Mouse (Mus musculus) c-Kit-positive CD71-positive TER-119-positive erythroid progenitor cells, embryonic 14.5 days (primary cell): ENCODE data around the gene Mrfap1.

Experiments used
- DNase-seq: peaks from one replicate; pipeline ENCODE4 v3.0.0-alpha.2; 2013; ENCODE audit warnings: low spot score

Gene Mrfap1

DNA sequence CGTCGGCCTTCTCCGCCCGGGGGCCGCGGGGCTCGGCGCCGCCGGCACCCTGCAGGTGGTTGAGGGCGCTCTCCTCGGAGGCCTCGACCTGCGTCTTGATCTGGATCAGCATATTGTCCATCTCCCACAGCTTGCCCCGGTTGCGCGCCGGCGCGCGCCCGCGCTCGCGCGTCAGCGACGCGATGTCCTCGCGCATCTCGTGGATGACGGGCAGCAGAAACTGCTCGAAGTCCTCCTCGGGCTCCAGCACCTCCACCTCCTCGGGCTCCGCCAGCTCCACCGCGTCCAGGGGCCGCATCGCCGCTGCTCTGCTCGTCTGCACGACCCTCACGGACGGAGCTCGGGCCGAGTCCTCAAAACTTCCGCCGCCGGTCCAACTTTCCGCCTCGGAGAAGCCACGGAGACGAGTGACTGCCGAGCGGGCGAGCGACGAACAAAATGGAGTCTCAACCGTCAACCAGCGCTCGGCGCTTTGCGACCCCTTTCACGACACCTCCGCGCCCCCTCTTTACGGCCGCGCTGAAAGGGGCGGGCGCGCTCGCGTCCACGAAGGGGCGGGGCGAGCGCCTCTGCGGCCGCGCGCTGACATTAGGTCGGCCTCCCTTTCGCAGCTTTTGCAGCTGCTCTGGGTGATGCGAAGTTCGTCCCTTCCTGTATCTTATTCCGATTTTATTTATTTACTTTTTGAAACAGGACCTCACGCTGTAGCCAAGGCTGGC, at the start of gene Mrfap1:
TSS of gene Mrfap1 (minus strand) at position 477 of the 719 bp plus-strand sequence.
- peak; percentile 93 for DNase-seq

DNA sequence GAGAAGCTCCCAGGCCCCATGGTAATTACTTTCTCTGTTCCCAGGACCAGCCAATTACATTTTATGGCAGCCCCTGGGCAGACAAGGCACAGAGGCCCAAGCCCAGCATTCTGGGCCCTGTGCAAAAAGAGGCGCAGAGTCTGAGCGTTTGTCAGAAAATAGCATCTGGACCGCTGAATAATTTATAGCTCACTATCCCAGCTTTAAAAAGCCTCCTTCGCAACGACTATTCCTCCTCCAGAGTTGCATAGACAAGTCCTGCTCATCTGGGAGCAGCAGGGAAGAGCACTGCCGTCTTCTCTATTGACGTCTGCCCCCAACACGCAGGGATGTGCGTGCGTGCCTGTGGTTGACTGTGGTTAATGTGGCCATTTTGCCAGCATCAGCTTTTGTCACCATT, 47.9 kb upstream of the Mrfap1 start:
- no peak for DNase-seq

DNA sequence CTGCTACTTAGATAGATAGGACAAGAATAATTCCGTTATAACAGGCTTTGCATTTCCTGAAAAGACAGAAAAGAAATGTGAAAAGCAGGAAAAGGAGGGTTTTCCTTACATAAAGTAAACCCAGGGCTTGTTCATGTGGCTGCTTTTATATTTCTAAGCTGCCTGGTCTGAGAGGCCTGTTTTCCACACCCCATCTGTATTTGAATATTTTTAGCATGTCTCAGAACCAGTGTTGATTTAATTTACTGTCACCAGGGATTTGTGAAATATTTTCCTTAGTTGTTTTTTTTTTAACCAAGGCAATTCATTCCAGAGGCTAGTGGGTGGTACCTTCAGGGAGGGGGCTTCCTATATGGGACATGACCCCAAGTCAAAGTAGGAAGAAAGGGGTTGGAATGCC, 45.1 kb upstream of the Mrfap1 start:
- DNase-seq = no peak

DNA sequence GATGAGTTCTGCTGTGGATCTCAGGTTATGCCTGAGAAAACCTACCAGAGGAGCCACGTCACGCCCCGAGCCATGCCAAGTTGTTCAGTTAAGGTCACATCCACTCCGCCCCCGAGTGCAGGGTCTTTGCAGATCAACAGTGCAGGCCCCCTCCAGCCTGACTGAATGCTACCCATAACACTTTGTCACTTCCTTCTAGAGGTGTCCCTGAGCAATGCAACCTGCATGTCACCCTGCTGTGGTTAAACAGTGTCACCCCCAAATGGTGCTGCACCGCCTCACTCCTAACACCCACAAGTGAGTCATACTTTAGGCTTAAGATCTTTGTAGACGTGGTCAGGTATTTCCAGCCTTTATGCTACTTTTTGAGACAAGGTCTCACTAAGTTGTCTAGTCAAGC, 43.5 kb upstream of the Mrfap1 start:
- no peak for DNase-seq

- no peak for DNase-seq
Observed at GRCm38 (mm10) chr5:36839602-36840001, 43.0 kb upstream of the Mrfap1 start.

DNA sequence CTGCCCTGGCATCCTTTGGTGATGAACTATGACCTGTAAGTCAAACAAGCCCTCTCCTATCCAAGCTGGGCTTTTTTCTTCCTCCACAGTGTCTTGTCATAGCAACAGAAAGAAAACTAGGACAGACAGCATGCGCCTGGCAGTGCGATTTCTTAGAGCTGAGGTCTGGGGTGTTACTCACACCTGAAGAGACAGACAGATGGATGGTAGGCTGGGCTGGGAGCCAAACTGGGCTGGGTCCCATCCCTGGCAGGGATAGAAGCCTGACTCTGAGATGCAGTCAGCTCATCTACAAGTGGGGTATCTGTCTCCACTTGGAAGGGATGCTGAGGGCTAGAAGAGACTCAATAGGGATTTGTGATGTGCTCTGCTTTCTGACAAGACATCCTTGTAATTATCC, 42.5 kb upstream of the Mrfap1 start:
- DNase-seq = no peak

GRCm38 (mm10) chr5:36835933-36836332, 39.4 kb upstream of the Mrfap1 start:
- peak; percentile 59 for DNase-seq

- DNase-seq = no peak
Observed at GRCm38 (mm10) chr5:36831272-36831671, 34.7 kb upstream of the Mrfap1 start.

DNA sequence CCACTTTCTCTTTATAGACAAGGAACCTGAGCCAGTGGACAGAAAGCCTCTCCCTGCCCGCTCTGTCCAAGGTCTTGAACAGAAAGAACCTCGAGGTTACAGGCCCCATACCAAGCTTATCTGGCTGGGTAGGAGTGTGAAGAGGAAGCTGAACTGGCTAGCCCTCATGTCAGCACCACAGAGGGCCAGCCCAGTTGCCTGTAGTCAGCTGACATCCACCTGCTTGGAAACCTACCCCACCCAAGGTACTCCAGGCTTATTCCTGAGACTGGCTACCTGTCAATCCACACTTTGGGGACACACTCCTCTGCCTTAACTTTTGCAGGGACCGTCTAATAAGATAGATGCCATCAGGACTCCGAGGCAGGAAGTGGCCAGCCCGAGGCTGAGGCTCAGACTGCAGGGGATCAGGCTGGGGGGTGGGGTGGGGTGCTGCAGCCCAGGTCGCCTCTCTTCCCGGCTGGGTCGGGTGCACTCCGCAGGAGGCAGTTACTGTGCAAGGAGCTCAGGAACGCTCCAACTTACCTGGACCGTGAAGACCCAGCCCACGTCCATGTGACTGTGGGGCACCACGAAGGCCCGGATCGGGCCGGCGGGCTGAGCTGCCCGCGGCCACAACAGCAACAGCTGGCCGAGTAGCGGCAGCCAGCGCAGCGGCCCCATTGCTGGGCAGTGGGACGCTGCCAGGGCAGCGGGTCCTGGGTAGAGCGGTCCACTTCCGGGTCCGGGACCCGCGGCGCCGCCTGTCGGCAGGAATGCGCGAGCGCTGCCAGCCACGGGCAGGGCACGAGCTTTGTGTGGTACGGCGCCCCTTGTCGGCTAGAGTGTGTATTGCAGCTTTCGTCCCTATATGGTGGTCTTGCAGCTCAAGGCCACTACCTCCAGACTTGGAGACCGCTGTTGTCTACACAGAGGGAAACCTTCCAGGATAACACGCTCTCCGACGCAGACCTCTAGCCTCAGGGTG, 33.6 kb upstream of the Mrfap1 start, which contains the start of gene Man2b2:
TSS of gene Man2b2 (minus strand) at position 741 of the 967 bp plus-strand sequence.
- DNase-seq = peak; percentile 82

- DNase-seq = no peak
Observed at GRCm38 (mm10) chr5:36829098-36829497, 32.5 kb upstream of the Mrfap1 start.

GRCm38 (mm10) chr5:36822907-36823306, 26.3 kb upstream of the Mrfap1 start:
- no peak for DNase-seq

GRCm38 (mm10) chr5:36820142-36820541, 23.6 kb upstream of the Mrfap1 start:
- DNase-seq = peak; percentile 53

DNA sequence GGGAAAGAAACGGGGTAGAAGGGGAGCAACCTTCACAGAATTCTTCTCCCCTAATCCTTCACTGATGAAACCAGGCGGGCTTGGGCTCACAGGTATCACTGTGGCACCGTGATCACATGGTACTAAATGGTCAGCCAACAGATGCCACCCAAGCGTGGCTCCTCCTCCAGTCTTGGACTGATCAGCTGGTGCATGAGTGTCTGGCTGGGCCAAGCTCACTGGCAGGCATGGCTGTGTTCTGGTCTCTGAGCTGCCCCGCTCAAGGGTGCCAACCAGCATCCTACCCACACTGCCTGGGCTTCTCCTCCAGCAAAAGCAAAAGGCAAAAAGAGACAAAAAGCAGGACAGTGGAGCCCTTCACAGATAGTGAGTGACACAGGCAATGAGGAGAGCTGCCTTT, 23.2 kb upstream of the Mrfap1 start:
- no peak for DNase-seq

GRCm38 (mm10) chr5:36817738-36818137, 21.2 kb upstream of the Mrfap1 start:
- DNase-seq = no peak

DNA sequence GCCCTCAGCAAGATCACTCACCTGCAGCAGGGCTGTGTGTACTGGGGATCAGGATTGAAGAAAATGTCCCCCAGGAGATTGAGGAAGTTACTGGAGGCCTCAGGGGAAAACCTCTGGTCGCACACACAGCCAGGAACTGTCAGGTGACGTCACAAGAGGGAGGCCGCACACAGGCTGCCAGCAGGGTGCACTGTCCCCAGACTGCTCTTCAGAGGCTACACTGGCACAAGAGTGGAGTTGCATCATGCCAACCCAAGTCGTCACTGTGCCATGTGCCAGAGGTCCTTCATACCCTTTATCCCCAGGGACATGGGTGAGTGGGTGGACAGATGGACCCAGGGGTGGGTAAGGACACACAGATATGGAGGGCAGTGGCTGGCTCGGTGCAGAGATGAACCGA, 18.0 kb upstream of the Mrfap1 start:
- DNase-seq = no peak

GRCm38 (mm10) chr5:36811413-36811812, 14.8 kb upstream of the Mrfap1 start:
- peak; percentile 64 for DNase-seq

DNA sequence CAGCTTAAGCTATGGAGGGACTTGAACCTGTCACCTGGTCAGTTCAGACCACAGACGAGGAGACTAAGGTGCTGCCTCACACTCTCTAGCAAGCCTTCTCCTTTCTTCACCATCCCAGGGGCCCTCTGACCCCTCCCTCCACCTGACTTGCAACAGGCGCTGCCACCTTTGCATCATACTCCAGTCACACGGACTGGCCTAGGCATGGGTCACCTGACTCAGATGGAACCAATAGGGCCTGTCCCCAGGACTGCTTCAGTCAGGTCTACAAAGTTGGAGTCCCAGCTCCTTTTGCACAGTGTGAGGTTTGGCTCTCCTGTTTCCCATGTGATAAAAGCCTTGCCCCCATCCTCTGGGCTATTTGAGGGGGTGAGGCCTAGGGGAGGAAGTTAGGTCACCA, 14.1 kb upstream of the Mrfap1 start:
- DNase-seq = no peak

- no peak for DNase-seq
Observed at GRCm38 (mm10) chr5:36809123-36809522, 12.6 kb upstream of the Mrfap1 start.

- DNase-seq = no peak
Observed at GRCm38 (mm10) chr5:36807106-36807505, 10.5 kb upstream of the Mrfap1 start.

DNA sequence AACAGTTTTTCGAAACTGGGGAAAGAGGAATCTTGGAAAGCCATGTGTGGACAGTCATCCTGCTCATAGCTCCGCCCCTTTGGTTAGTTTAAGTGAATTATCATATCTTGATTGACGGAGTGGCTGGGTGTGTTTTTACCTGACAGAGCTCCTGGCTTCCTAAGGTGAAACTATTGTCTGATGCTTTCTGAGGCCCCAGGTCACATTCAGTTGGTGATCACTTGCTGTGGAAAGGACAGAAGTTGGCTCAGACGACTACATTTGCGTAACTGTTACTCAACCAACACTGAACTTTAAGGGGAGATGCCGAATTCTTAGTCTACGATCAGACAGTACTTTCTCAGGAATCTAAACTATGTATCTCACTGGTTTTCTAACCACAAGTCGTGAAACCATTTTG, 719 bp upstream of the Mrfap1 start:
- no peak for DNase-seq

DNA sequence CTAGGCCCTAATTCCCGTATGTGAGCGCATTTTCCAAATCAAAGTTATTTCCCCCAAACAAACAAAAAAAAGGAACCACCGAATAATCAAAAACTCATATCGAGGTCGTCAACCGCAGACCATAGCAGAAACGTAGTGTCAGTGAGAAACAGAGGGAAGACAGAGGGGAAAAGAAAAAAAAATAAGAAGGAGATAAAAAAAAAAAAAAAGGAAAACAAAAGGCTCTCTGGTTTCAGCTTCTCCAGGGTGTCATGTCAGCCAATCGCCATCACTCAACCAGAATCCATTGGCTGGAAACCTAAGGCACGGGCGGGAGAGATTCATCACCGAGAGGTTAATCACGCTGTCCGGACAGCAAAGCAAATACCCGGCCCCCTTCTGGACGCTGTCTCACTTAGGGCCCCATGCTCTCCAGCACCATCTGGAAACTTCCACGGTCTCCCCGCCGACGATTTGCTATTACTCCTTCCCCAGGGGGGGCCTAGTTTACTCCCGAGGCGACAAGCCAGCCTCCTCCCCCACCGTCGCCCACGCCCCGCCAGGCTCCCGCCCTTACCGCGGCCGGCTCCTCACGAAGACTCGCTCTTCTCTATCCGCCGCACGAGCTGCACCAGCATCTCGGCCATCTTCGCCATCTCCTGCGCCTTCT, 801 bp downstream of the Mrfap1 start:
- peak; percentile 64 for DNase-seq

- DNase-seq = no peak
Observed at GRCm38 (mm10) chr5:36791861-36792260, 4.7 kb downstream of the Mrfap1 start.

DNA sequence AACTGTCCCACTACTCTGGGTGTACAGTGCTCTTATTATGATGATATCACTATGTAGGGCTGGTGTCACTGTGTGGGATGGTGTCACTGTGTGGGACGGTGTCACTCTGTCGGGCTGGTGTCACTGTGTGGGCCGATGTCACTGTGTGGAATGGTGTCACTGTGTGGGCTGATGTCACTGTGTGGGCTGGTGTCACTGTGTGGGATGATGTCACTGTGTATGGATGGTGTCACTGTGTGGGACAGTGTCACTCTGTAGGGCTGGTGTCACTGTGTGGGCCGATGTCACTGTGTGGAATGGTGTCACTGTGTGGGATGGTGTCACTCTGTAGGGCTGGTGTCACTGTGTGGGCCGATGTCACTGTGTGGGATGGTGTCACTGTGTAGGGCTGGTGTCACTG, 10.5 kb downstream of the Mrfap1 start:
- DNase-seq = no peak
